Mouse (Mus musculus) heart, embryonic 14.5 days (tissue): ENCODE results near the gene Slc35g3. TPM values are rescaled to one million over a fixed set of nuclear protein-coding genes. Genes with fewer than 3 reads are reported as not detected.

Experiments used
- ATAC-seq: fragments of 200-750 bp; cut with Nextera tagmentation; 2 replicates; pipeline ENCODE4 v1.8.0; 2017; ENCODE audit warnings: low read depth, moderate TSS enrichment; ENCODE audit not compliant: insufficient number of reproducible peaks, insufficient read depth, low FRiP score
- H3K27ac ChIP-seq, 2 experiments: fragments of 200-500 bp in 1 of 2; fragments of 300-500 bp in 1 of 2; sonication (generic) in 1 of 2; replicated peaks in 1 of 2; 2 replicates each; pipeline ENCODE4 v1.5.1; 2012 to 2014; ENCODE audit warnings: low read depth in 2 of 2, low read length in 2 of 2, control low read depth in 1 of 2, mild to moderate bottlenecking in 1 of 2, mixed read lengths in 1 of 2; ENCODE audit not compliant: control insufficient read depth in 1 of 2, insufficient read depth in 1 of 2
- H3K27me3 ChIP-seq: fragments of 300-500 bp; sonication (generic); 2 replicates; pipeline ENCODE4 v1.6.1; 2014; ENCODE audit warnings: mild to moderate bottlenecking, low read length, control low read depth; ENCODE audit not compliant: control insufficient read depth, insufficient read depth
- H3K36me3 ChIP-seq: fragments of 300-500 bp; sonication (generic); 2 replicates; pipeline ENCODE4 v1.6.1; 2014; ENCODE audit warnings: mild to moderate bottlenecking, control low read depth, low read length, mixed read lengths; ENCODE audit not compliant: control insufficient read depth, insufficient read depth
- H3K4me1 ChIP-seq, 2 experiments: fragments of 200-500 bp in 1 of 2; fragments of 300-500 bp in 1 of 2; sonication (generic) in 1 of 2; 2 replicates each; pipeline ENCODE4 v1.6.1; 2012 to 2014; ENCODE audit warnings: low read length in 2 of 2, control low read depth in 1 of 2, mixed read lengths in 1 of 2; ENCODE audit not compliant: control insufficient read depth in 2 of 2, insufficient read depth in 2 of 2
- H3K4me2 ChIP-seq: fragments of 300-500 bp; sonication (generic); 2 replicates; pipeline ENCODE4 v1.6.1; 2014; ENCODE audit warnings: mild to moderate bottlenecking, low read length
- H3K4me3 ChIP-seq, 2 experiments: fragments of 200-500 bp in 1 of 2; fragments of 300-500 bp in 1 of 2; sonication (generic) in 1 of 2; 2 replicates each; pipeline ENCODE4 v1.5.1; 2012 to 2014; ENCODE audit warnings: low read length in 2 of 2, mild to moderate bottlenecking in 2 of 2, control low read depth in 1 of 2, low read depth in 1 of 2, moderate library complexity in 1 of 2; ENCODE audit not compliant: control insufficient read depth in 1 of 2, insufficient read depth in 1 of 2
- H3K9ac ChIP-seq: fragments of 300-500 bp; sonication (generic); 2 replicates; pipeline ENCODE4 v1.6.1; 2014; ENCODE audit warnings: mild to moderate bottlenecking, low read length
- H3K9me3 ChIP-seq: fragments of 300-500 bp; sonication (generic); 2 replicates; pipeline ENCODE4 v1.6.1; 2016; ENCODE audit warnings: low read length, control low read depth; ENCODE audit not compliant: control insufficient read depth
- WGBS: fragments of 180-500 bp; shearing (Covaris S2); extraction: QIAGEN DNeasy Blood & Tissue Kit; methylation state at CpG from one replicate; pipeline ENCODE4 v1.1.7; 2014; 5-methylcytosine and 5-hydroxymethylcytosine counted together
- polyA plus RNA-seq: library from polyadenylated mRNA; unstranded; fragments of >200 nt; fragmentation: Nextera tagmentation; extraction: Ambion mirVana; gene quantifications from 2 replicates; pipeline ENCODE4 v1.2.1, GENCODE M21; 2014

Slc35g3 gene
- polyA plus RNA-seq, 1 experiment from 2014 or later = not detected

DNA sequence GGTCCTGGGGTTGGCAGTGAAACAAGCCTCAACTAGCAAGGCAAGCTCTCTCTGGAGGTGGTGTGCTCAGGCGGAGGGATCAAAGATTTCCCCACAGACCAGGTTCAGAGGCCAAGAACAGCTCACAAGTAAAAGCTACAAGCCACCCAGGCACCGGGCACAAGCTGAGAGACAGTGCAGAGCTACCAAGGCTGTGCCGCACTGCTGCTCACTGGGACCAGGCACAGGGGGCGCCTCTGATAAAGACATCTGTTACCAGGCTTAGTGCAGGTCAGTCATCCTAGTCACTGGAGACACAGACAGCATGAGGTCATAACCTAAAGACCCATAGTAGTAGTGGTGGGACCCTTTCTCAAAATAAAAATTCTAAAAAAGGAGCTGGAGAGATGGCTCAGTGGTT is 44.8 kb downstream of the Slc35g3 start:
- no peaks in the 10 kb centered on the region for H3K36me3 ChIP-seq
- ATAC-seq = no peak
- H3K27ac ChIP-seq = no peak overlapping the region
- H3K4me3 ChIP-seq = no peak overlapping the region
- no peaks in the 10 kb centered on the region for H3K9me3 ChIP-seq
- no peaks in the 10 kb centered on the region for H3K27me3 ChIP-seq
- peaks cover 2 to 12% of the 10 kb centered on the region in 2 experiments; a peak in 3 of 4 replicates for H3K4me1 ChIP-seq
- no peak overlapping the region for H3K9ac ChIP-seq
- WGBS = 70% methylated on average over 4 of the region's 4 CpGs
- no peak overlapping the region for H3K4me2 ChIP-seq

DNA sequence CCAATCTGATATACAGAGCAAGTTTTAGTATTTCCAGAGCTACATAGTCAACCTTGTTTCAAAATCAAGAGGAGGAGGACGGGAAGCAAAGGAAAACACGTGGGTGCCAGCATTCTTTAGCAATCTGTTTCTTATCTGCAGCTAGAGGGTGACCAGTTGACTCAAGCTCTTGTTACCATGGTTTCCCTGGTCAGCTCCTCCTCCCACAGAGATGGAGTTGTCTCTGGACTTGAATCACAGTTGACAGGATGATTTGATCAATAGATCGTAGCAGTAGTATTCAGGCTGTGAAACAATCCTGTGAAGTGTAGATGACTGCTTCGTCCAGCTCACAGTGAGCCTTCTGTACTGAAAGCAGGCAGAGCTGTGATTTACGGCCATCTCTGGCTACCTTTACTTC is 45.8 kb downstream of the Slc35g3 start:
- H3K4me2 ChIP-seq = peak overlapping the region; percentile 2; the same call in 1 of the 2 replicates
- H3K36me3 ChIP-seq = no peaks in the 10 kb centered on the region
- ATAC-seq = no peak
- H3K9me3 ChIP-seq = no peaks in the 10 kb centered on the region
- H3K27me3 ChIP-seq = no peaks in the 10 kb centered on the region
- no peak overlapping the region for H3K9ac ChIP-seq
- no peak overlapping the region for H3K4me3 ChIP-seq
- peaks cover 2 to 12% of the 10 kb centered on the region in 2 experiments; a peak in 3 of 4 replicates for H3K4me1 ChIP-seq
- 17% methylated on average over 5 of the region's 5 CpGs for WGBS
- peak overlapping the region in 1 of 2 experiments; percentile 11; a peak in 1 of 4 replicates for H3K27ac ChIP-seq

DNA sequence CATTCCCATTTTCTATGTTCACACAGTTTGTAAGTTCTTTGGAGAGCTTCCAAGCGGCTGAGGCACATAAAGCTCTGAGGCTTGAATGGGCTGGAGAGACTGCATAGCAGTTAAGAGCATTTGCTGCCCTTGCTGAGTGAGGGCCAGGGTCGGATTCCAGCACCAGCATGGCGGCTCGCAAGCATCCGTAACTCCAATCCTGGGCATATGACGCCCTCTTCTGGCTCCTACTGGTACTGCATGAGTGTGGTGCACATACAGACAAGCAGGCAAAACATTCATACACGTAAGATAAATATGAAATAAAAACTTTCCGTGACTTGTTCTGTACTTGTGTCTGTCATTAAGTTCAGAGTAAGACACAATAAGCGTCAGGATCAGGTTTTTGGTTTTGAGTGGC is 46.3 kb downstream of the Slc35g3 start:
- no peak overlapping the region for H3K9ac ChIP-seq
- H3K36me3 ChIP-seq = no peaks in the 10 kb centered on the region
- ATAC-seq = no peak
- WGBS = 62% methylated on average over 9 of the region's 9 CpGs
- H3K4me3 ChIP-seq = no peak overlapping the region
- H3K4me2 ChIP-seq = no peak overlapping the region; the same call in 1 of the 2 replicates
- peaks cover 2 to 12% of the 10 kb centered on the region in 2 experiments; a peak in 3 of 4 replicates for H3K4me1 ChIP-seq
- no peaks in the 10 kb centered on the region for H3K9me3 ChIP-seq
- H3K27me3 ChIP-seq = no peaks in the 10 kb centered on the region
- H3K27ac ChIP-seq = peak overlapping the region in 1 of 2 experiments; percentile 11; a peak in 1 of 4 replicates

DNA sequence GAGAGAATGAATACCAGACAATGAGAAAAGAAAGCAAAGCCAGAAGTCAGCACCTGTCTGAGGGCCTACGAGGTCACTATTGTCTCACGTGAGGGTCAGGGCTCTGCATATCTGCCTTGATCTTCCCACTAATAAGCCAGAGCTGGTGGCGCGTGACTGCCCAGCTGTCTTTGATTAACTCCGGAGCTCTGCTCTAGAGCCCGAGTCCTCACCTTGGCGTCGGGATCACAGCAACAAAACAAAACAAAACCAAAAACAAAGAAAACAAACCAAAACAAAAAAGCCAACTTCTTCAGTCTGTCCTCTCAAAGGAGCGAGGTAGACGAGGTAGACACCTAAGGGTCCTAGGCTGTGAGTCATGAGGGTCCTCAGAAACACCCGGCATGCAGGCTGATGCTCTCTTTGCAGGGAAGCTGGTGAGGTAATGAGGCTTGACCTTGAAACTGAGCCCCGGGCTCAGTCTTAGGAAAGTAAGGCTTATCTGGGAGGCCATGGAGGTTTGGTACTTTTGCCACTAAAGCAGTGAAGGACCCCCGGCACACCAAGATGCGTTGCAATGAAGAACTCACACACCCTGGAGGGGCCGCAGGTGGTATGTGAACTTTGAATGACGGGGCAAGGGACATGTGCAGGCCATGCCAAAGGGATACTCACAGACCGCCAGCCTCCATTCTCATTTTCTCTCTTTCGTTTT is 47.0 kb downstream of the Slc35g3 start:
- no peak overlapping the region for H3K27ac ChIP-seq
- H3K9me3 ChIP-seq = no peaks in the 10 kb centered on the region
- H3K4me1 ChIP-seq = peaks cover 2 to 12% of the 10 kb centered on the region in 2 experiments; a peak in 3 of 4 replicates
- H3K4me3 ChIP-seq = no peak overlapping the region
- ATAC-seq = no peak
- H3K36me3 ChIP-seq = no peaks in the 10 kb centered on the region
- H3K27me3 ChIP-seq = no peaks in the 10 kb centered on the region
- no peak overlapping the region for H3K4me2 ChIP-seq
- H3K9ac ChIP-seq = no peak overlapping the region
- WGBS = 68% methylated on average over 18 of the region's 18 CpGs

DNA sequence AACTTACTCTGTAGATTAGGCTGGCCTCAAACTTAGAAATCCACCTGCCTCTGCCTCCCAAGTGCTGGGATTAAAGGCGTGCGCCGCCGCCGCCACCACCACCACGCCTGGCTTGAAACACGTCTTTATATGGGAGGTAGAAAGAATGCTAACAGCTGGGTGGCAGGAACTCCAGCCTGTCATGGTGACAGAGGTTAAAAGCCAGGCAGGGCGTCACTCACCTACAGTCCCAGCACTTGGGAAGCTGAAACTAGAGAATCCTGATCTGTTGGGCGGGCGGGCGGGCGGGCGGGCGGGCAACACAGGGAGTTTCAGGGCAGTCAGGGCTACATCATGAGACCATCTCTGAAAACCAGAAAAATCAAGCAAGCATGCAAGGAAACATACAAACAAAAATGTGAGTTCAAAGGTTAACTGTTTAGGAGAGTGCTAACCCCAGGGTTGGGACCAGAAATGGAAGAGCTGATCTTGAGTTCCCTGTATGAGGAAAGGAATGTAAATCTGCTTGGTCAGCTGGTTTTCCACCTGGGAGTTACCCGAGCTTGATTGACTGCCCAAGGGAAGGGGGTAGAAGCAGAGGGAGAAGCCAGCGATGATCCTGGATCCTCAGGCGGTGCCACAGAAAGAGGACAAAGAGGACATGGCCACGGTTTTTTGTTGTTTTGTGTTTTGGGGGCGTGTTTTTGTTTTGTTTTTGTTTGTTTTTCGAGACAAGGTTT is 48.7 kb downstream of the Slc35g3 start:
- no peak for ATAC-seq
- H3K9ac ChIP-seq = no peak overlapping the region
- H3K4me3 ChIP-seq = no peak overlapping the region
- peaks cover 2 to 9% of the 10 kb centered on the region in 2 experiments; a peak in 3 of 4 replicates for H3K4me1 ChIP-seq
- no peak overlapping the region for H3K4me2 ChIP-seq
- no peaks in the 10 kb centered on the region for H3K27me3 ChIP-seq
- 74% methylated on average over 20 of the region's 20 CpGs for WGBS
- H3K27ac ChIP-seq = no peak overlapping the region
- no peaks in the 10 kb centered on the region for H3K9me3 ChIP-seq
- no peaks in the 10 kb centered on the region for H3K36me3 ChIP-seq

DNA sequence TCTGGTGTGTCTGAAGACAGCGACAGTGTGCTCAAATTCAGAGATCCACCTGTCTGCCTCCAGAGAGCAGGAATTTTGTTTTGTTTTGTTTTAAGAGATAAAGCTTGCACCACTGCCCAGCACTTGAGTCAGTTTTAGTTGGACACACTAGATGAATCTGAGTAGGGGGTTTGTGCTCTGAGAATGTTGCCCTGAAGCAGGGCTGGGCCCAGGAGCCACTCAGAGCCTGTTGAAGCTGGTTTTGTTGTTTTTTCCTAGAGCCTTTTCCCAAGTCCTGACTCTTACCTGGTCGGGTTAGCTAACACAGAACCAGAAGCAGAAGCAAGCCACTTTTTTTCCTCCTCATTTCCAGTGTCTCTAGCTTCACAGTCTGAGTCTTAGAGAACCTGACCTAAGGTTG is 50.7 kb downstream of the Slc35g3 start:
- no peaks in the 10 kb centered on the region for H3K9me3 ChIP-seq
- H3K4me1 ChIP-seq = peaks cover 2 to 7% of the 10 kb centered on the region in 2 experiments; a peak in 3 of 4 replicates
- no peak overlapping the region for H3K9ac ChIP-seq
- H3K4me3 ChIP-seq = no peak overlapping the region
- 81% methylated on average over 2 of the region's 2 CpGs for WGBS
- H3K27me3 ChIP-seq = no peaks in the 10 kb centered on the region
- no peak for ATAC-seq
- H3K27ac ChIP-seq = no peak overlapping the region
- H3K36me3 ChIP-seq = no peaks in the 10 kb centered on the region
- H3K4me2 ChIP-seq = no peak overlapping the region

DNA sequence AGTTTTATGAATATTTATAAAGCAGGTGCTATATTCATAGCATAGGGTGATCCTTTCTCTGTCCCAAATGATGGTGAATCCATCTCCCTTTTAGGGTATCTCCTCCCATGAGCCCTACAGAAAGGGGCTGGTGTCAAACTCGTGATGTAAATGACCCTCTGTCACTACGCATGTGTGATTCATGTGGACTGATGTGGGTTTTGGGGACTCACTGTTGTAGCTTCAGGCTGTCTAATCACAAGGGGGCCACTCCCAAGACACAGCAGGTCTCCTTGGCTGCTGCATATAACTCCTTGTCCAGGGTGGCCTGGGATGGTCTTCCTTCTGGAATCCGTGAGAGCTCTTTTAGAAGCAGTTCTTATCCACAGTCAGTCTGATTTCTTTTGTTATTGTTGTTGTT is 51.3 kb downstream of the Slc35g3 start:
- WGBS = 81% methylated on average over 3 of the region's 3 CpGs
- no peaks in the 10 kb centered on the region for H3K9me3 ChIP-seq
- H3K4me2 ChIP-seq = no peak overlapping the region
- no peak for ATAC-seq
- H3K27me3 ChIP-seq = no peaks in the 10 kb centered on the region
- H3K4me1 ChIP-seq = peaks cover under 1 to 2% of the 10 kb centered on the region in 2 experiments; a peak in 2 of 4 replicates
- H3K4me3 ChIP-seq = no peak overlapping the region
- no peak overlapping the region for H3K27ac ChIP-seq
- H3K9ac ChIP-seq = no peak overlapping the region
- no peaks in the 10 kb centered on the region for H3K36me3 ChIP-seq
